Mouse (Mus musculus) MN1 (cell line): ENCODE measurements at regions not wholly inside any gene's neighbourhood (a gene's known extent, or its start where the extent isn't known, plus 50 kb on each side); places are given as distances from the start of the nearest gene placed in this dataset.
A peak's percentile ranks its signal among the peaks of the same experiment; 100 is the strongest.

ENCODE experiments used
- DNase-seq: peaks from one replicate; pipeline ENCODE4 v3.0.0-alpha.2; 2016; ENCODE audit warnings: low spot score

- peak; percentile 44 for DNase-seq
These were observed 100.8 kb upstream of the Lsm14a start for GRCm38 (mm10) chr7:34493892-34494291.

GRCm38 (mm10) chr7:34484908-34485598 is 91.9 kb upstream of the Lsm14a start:
- no peak for DNase-seq

- no peak for DNase-seq
These were observed 90.3 kb upstream of the Lsm14a start for GRCm38 (mm10) chr7:34483368-34483767.

- DNase-seq = no peak
These were observed 87.7 kb upstream of the Lsm14a start for GRCm38 (mm10) chr7:34480771-34481170.

- DNase-seq = no peak
These were observed 77.9 kb upstream of the Lsm14a start for GRCm38 (mm10) chr7:34471003-34471402.

- peak; percentile 9 for DNase-seq
These were observed 69.0 kb upstream of the Lsm14a start for GRCm38 (mm10) chr7:34462069-34462468.

- DNase-seq = no peak
These were observed 66.8 kb upstream of the Lsm14a start for GRCm38 (mm10) chr7:34459834-34460495.

GRCm38 (mm10) chr7:34458851-34459250 is 65.7 kb upstream of the Lsm14a start:
- DNase-seq = no peak

- DNase-seq = no peak
These were observed 55.2 kb upstream of the Lsm14a start for GRCm38 (mm10) chr7:34448364-34448763.

- DNase-seq = no peak
These were observed 51.1 kb upstream of the Lsm14a start for GRCm38 (mm10) chr7:34444263-34444662.
